Mouse (Mus musculus) spleen, adult 18-20 months (tissue): ENCODE measurements around the gene Pla2g10.
A peak's percentile ranks its signal among the peaks of the same experiment; 100 is the strongest.
"Not testable (repeated sequence)": the region's sequence is repeated elsewhere in the genome, so short reads cannot be mapped to it uniquely, and the experiment has no call there.

Experiments
- DNase-seq, 2 experiments: peaks; one replicate each; pipeline ENCODE4 v3.0.0; 2022; ENCODE audit warnings: mixed read lengths in 2 of 2

The Pla2g10 gene

DNA sequence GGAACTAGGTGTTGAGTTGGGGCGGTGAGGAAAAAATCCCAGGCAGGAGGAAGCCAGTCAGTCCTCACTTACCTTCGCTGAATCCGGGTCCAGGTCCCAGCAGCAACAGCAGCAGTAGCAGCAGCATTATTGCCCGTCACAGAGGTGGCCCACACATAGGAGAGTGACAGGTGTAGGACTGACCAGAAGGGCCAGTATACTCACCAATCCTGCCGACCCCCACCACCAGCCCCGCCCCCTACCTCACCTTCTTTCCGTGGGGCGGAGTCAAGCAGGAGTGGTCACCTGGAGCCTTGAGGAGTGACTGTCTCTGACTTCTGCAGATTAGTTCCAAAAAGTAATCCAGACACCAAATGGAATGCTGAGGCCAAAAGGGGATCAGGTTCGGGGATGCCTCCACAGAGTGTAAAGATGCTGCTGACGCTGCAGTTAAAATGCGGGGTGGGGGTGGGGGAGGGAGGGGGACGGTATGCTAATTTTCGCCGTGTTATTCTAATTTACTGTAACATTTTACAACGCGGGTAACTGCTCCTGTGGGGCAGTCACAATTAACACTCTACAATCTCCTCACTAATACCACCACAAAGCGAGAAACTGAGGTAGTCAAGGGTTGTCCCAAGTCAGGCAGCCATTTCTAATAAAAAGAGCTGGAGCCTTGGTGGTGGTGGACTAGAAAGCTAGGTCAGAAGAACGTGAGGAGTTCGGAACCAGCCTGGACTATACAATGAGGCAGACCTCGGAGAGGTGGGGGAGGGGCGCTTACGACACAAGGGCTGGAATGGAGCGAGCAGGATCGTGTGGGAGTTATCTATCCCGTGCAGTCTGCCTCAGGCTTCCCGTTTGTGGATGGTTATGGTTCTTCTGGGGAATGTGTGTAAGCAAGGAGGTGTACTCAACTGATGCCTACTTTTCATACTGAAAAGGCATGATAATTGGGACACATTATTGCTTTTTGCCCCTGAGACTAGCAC, at the start of gene Pla2g10:
Gene Pla2g10, minus strand, starts transcription at position 699 of the 971 bp plus-strand sequence.
- DNase-seq = no peak

DNA sequence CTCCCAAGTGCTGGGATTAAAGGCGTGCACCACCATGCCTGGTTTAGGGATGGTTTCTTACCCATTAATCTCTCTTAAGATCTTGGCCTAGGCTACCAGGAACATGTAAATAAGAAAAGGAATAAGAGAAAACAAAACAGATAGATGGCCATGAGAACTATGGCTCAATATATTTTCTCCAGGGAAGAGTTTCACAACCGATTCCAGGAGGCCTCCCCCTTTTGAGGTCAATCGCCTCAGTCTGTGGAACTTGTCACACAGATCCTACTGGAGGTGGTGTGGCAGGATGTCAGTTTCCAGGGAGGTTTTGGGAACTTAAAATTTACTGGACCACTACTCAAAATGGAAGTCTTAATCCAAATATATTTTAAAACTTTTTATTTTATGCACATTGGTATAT, 43.9 kb upstream of the Pla2g10 start:
- DNase-seq = not testable (repeated sequence)

DNA sequence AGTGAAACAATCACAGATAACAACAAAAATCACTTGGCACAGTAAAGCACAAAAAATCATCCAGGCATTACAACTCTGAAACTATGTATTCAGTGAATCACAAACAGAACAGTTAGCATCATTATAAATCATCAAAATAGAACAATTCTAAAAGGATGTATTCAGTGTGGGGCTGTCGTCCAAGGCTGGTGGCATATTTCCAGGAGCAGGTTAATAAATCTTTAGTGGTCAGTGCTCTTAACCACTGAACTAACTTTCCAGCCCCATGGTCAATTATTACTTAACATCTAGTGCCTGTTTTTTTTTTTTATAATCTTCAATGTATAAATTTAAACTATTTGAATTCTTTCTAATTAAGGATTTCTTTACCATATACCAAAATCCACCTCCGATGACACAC, 43.2 kb upstream of the Pla2g10 start:
- not testable (repeated sequence) for DNase-seq

DNA sequence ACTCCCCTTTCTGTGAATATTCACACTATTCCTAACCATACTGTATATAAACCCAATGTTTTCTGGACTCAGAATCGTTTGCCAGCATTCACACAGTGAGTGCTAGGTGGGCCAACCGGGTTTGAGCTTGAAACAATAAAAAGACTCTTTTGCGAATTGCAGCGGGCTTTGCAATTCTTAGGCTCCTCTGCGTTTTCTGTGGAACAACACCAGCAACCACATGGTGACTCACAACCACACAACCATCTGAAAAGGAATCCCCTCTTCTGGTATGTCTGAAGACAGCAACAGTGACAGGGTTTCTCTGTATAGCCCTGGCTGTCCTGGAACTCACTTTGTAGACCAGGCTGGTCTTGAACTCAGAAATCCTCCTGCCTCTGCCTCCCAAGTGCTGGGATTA, 41.3 kb upstream of the Pla2g10 start:
- DNase-seq = not testable (repeated sequence)

DNA sequence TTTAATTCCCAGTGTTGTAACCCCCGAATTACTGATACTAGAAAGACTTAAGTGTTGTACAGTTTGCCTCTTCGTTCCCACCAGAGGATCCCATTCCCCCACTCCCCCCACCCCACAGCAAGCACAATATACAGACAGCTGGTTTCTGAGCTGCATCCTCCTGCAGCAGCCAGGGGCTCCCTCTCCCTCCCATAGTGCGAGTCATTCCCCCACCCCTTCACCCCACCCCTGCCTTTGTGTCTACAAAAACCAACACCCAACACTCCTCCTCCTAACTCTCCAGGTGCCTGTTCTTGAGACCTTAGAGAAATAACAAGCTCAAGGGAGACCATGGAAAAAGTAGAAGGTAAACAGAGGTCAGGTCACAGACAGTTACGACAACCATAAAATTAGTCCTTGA, 40.8 kb upstream of the Pla2g10 start:
- not testable (repeated sequence) for DNase-seq

DNA sequence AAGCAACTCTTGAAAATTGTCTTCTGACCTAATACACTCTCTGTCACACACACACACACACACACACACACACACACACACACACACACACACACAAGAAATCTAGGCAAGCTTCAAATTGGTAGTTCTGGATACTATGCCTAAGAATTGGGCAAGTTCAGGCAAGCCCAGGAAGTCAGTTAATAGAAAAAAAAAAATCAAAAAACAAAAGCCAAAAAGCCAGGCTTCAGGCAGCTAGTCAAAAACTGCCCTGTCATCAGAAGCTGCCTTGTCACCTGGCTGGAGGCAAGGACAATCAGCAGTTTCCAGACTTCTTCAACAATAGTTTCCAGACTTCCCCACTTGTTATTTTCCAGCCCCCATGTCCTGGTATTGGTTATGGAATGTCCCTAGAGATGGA, 35.6 kb upstream of the Pla2g10 start:
- no peak for DNase-seq

DNA sequence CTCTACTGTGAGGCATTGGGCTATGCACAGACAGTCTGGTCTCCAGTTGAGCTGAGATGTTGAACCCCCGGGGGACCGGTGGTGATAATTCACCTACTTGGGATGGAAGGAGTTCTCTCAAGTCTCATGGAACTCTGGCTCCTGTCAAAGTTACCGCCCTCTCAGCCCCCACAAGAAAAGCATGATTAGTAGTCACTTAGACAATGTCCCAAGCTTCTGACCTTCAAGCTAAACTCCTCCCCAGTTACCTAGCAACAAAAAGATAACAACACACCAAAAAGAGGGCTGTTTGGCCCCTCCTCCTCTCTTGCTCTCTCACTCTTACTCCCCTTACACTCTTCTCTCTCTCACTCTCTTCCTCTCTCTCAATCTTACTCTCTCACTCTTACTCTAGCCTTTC, 33.7 kb upstream of the Pla2g10 start:
- no peak for DNase-seq

DNA sequence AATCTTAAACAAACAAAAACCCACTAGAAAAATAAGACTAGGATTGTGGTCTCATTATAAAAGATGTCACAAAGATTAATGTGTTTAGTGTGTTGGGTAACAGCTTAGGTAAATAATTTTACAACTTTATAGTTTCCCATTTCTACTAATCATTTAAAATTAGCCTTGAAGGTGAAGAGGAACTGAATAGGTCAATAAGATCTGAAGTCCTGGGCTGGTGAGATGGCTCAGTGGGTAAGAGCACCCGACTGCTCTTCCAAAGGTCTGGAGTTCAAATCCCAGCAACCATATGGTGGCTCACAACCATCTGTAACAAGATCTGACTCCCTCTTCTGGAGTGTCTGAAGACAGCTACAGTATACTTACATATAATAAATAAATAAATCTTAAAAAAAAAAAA, 32.0 kb upstream of the Pla2g10 start:
- DNase-seq = not testable (repeated sequence)

DNA sequence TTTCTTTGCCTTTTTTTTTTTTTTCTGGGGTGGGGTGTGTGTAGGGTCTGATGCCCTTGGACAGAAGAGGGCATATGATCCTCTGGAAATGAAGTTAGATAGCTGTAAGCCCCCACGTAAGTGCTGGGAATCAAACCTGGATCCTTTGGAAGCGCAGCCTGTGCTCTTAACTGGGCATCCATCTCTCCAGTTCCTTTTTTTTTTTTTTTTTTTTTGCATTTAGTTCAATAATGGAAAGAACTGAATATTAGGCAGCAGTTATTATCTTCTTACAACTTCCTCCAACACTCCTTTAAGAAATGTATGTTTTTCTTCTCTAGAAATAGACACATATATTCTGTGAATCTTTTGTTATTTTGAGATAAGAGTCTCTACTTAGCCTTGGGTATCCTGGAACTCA, 27.0 kb upstream of the Pla2g10 start:
- DNase-seq = no peak

DNA sequence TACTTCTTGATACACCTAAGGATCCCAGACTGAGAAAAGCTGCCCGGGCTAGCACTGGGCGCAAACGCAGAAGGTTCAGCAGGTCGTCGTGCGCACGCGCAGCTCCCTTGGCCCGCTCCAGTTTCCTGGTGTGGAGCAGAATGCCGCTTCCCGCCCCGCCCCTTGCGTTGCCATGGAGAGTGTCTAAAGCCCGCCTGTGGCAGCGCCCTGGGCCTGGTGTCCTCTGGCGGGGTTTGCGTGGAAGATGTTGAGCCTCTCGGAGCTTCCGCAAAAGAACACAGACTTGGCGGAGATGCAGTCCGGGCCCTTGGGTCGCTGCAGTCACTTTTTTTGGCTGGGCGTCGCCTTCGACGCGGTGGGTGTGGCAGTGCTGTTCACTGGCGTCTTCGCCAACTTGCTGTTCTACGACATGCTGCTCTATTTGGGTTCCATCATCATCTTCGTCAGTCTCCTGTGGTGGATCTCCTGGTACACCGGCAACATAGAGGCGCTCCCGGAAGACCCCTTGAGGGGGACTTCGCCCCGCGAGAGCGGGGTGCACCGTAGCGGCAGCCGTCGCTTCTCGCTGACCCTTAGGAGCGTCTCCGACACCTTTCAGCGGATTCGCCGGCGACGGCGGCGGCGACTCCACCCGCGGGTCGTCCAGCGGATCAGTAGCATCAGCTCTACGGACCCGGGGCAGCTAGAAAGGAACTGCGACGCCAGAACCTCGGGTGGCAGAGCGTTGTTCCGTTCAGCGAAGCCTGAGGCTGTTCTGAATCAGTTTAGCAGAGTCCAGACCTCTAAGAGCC, 23.8 kb upstream of the Pla2g10 start:
- peak; percentile 87 to 92 for DNase-seq

DNA sequence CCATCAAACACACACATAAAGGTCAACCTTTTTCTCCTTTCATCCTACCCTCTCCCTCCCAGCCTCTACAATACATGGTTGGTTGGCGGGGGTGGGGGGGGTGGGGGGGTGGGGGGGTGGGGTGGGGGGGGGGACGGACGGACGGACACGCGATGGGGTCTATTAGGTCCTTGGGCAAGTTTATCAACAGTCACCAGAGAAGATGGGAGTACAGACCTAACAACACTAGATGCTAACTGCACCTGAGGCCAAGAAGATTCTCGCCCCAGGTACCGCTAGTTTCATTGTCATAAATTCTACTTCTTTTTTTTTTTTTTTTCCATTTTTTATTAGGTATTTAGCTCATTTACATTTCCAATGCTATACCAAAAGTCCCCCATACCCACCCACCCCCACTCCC, 23.2 kb upstream of the Pla2g10 start:
- no peak for DNase-seq

DNA sequence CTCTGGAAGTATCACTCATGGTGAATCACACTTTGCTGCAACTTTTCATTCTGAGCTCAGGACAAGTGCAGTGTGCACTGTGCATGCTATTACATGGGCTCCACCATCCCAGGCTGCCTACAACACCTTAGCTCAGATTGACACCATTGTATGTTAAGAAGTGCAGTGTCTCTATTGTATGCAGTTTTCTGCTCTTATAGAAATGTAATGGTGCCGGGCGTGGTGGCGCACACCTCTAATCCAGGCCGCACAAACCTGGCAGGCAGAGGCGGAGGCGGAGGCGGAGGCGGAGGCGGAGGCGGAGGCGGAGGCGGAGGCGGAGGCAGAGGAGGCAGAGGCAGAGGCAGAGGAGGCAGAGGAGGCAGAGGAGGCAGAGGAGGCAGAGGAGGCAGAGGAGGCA, 19.8 kb upstream of the Pla2g10 start:
- no peak for DNase-seq

DNA sequence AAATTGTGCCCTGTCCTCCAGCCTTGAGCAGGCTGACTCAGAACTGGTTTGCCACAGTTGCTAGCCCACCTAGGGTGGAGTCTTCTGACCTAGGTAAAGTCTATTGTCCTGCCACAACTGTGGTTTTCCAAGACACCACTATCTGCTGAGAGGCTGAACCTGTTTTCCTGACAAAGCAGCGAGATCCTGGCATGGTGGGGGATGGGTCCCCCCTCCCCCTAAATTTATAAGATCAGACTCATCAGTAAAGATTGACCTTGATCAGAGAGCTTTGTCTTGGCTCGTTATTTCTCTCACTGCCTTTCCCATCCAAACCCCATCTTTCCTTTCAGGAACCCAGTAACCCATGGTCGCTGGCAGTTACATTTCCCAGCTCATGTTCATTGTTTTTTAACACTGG, 19.2 kb upstream of the Pla2g10 start:
- no peak for DNase-seq

DNA sequence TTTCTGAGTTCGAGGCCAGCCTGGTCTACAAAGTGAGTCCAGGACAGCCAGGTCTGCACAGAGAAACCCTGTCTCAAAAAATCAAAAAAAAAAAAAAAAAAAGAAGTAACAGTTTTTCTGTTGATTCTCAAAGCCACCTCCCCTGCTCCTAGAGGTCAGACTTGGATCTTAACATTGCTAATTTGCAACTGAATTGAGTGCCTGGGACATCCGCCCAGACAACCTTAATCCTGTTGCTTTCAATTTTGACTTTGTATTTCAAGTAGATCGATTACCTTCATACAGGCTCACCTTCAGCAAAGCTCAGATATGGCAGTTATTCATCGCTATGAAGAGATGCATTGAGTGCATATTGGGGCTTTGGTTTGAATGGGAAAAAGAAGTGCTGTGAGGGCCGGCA, 18.5 kb upstream of the Pla2g10 start:
- no peak for DNase-seq

DNA sequence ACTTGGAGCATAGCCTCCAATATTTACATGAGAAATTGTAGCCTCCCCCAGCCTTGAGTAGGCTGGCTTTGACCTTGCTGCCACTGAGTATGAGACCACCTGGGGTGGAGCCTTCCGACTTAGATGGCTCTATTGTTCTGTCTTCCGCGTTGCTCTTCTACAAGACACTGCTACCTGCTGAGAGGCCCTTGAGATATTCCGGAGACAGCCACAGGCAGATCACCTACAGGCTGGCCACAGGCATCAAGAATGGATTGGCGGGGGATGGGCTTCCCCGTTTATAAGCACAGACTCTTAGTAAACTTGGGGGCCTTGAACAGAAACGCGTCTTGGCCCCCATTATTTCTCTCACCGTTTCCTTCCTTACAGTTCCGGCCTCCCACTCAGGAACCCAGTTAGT, 18.0 kb upstream of the Pla2g10 start:
- not testable (repeated sequence) for DNase-seq

DNA sequence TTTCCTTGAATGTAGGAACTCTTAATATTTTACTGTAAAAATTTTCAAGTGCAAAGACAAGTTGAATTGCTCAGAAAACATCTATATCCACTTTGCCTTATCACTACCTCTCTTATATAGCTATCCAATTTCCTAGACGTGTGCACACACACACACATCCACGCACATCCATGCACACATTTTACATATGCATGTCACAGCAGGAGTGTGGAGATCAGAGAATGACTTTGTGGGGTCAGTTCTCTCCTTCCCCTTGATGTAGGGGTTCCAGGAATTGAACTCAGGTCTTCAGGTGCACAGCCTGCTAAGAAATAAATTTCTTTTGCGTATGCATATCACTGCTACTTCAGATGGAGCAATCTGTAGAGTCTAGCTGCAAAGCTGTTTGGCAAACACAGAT, 17.3 kb upstream of the Pla2g10 start:
- no peak for DNase-seq

DNA sequence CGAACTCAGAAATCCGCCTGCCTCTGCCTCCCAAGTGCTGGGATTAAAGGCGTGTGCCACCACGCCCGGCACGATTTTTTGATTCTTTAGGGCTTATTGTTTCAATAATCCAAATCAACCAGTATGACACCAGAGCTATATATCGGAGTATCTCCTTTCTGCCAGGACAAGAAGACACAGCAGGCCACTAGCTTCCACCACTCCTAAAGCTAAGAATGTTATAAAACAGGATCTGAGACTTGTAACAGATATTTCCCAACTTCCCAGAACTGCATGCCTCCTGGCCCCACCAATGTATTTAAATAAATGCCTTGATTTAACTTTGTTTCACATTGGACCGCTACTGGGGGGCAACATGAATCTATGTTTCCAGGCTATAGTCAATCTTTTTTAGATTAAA, 16.9 kb upstream of the Pla2g10 start:
- no peak for DNase-seq

DNA sequence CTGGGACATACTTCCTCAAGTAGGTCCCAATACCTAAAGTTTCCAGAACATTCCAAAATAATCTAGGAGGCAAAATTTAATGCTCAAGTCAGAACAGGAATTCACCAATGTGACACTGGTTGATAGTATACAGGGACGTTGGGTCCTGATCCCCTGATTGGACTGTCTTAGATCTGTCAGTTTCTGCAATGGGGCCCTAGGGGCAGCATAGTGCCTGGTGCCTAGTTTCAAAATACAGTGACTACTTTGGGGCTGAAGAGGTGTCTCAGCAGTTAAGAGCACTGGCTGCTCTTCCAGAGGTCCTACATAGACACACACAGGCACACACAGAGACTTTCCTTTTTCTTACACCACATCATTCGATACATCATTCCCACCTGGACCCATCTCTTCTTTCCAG, 10.1 kb upstream of the Pla2g10 start:
- no peak for DNase-seq

DNA sequence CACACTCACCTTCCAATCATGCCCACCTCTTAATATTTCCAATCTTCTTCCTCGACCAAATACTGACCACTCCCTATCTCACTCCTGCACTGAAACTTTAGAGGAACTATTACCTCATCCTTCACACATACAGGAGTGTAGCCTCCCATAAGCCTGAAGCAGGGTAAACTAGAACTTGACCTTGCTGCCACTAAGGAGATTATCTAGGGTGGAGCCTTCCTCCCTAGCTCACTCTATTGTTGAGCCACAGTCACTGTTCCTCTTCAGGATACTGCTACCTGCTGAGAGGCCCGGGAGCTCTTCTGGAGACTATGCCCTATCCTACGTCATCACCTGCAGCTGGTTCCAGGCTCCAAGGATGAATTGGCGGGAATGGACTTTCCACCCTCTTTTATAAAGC, 8.3 kb upstream of the Pla2g10 start:
- DNase-seq = not testable (repeated sequence)

DNA sequence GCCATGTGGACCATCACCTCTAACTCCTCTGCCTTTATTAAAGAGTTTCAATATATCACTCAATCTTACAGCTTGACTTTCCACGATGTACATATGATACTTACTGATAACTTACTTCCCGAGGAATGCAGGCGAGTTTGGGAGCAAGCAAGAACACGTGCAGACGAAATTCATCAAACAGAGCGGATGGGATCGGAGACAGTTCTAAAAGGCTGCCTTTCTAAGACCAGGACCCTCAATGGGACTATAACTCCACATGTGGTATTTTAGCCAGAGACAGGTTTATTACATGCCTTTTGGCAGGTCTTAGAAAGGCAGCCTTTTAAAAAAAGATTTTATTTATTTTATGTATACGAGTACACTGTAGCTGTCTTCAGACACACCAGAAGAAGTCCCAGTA, 5.2 kb upstream of the Pla2g10 start:
- no peak for DNase-seq

DNA sequence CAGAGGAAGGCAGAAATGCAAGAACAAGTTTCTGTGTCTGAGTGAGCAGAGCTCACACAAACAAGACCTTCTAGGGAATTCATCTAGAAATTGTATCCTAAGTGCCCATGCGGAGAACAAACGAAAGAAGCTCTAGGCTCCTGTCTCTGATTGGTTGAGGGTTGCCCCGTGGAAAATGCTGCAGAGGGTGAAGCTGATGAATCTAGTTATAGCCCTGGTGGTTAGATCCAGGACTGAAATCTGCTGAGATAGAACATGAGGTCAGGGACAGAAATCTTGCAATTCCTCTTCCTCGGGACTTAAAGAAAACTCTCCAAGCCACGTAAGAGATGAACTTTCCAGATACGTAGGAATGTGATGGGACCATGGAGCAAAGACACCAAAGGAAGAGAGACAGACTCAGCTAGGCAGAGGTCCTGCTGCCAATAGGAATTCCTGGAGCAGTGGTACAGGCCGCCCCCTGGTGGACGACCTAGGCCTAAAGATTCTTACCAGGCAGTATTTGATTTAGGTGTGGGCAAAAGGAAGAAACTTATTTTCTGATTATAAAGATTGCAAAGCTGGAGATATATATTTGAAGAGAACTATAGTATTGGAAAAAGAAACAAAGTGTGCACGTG, 2.8 kb upstream of the Pla2g10 start:
- DNase-seq = peak; percentile 40 to 75

DNA sequence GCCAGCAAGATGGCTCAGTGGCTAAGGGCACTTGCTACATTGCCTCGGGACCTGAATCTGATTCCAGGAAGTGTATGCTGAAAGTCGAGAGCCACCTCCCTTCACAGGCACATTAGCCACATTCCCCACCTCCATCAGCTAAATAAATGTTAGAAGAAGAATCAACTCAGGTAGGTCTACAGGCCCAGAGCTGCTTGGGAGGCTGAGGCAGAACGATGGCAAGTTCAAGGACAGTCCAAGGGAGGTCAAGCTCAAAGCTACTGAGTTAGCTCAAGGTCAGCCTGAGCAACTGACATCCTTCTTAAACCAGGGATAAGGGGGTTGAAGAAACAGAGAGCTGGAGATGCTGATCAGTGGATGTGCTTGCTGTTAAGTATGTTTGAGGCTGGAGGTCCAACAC, 2.0 kb upstream of the Pla2g10 start:
- no peak for DNase-seq

DNA sequence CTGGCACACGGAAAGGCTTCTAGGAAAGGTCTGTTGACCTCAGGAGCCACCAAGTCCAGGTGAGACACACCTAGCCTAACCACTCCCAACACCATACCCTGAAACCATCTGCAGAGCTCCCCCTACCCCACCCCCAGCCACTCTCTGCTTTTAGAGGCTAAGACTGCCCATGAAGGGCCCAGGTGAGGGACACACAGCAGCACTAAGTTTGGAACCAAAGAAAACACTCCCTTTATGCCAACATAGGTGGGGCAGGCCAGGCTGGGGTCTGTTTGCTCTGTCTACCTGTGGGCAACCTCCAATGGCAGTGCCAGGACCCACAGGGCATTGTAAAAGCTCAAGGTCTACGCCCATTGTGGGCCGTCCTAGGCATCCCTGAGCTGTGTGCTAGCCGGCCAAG, 1.4 kb downstream of the Pla2g10 start:
- DNase-seq = no peak
